Mouse (Mus musculus): ENCODE measurements around the gene Hist1h2bf. TPM values are rescaled to one million over a fixed set of nuclear protein-coding genes. Genes with fewer than 3 reads are reported as not detected.

Hist1h2bf gene
- polyA plus RNA-seq, 1 experiment from 2014 or later: 2.6 TPM

Small RNA genes lying within 50 kb of the gene (microRNA-seq; reads per million reads assigned to microRNA genes)
- gene Gm44297 (ENCODE audit: borderline number of aligned reads): 0.27 reads per million
- not detected for gene Gm44359 (ENCODE audit: borderline number of aligned reads)
- gene Gm44394 (ENCODE audit: borderline number of aligned reads): not detected

Other genes starting within 250 kb of the Hist1h2bf start
- 43.4 and 43.7 TPM in 2 replicates for gene Zfp322a, start 205.0 kb downstream of the Hist1h2bf start, polyA plus RNA-seq (2014; fragmentation: Nextera tagmentation; extraction: Ambion mirVana)
- gene Abt1, start 150.3 kb downstream of the Hist1h2bf start, polyA plus RNA-seq (2014; fragmentation: Nextera tagmentation; extraction: Ambion mirVana): 8.9 and 9.8 TPM in 2 replicates
- gene Btn1a1, start 108.3 kb downstream of the Hist1h2bf start, polyA plus RNA-seq (2014; fragmentation: Nextera tagmentation; extraction: Ambion mirVana): 0.97 and 1.7 TPM in 2 replicates
- 0.59 and 0.80 TPM in 2 replicates for gene Btn2a2, start 85.3 kb downstream of the Hist1h2bf start, polyA plus RNA-seq (2014; fragmentation: Nextera tagmentation; extraction: Ambion mirVana)
- 2.1 and 3.4 TPM in 2 replicates for gene Hist1h4h, start 43.1 kb downstream of the Hist1h2bf start, polyA plus RNA-seq (2014; fragmentation: Nextera tagmentation; extraction: Ambion mirVana)
- 1.4 and 2.3 TPM in 2 replicates for gene Hist1h2af, start 40.3 kb downstream of the Hist1h2bf start, polyA plus RNA-seq (2014; fragmentation: Nextera tagmentation; extraction: Ambion mirVana)
- 2.8 and 3.1 TPM in 2 replicates for gene Hist1h3g, start 38.8 kb downstream of the Hist1h2bf start, polyA plus RNA-seq (2014; fragmentation: Nextera tagmentation; extraction: Ambion mirVana)
- gene Hist1h2bh, start 30.8 kb downstream of the Hist1h2bf start, polyA plus RNA-seq (2014; fragmentation: Nextera tagmentation; extraction: Ambion mirVana): 0.43 and 0.66 TPM in 2 replicates
- 0.19 TPM in 1 of 2 replicates, not detected in the other for gene Hist1h3f, start 30.1 kb downstream of the Hist1h2bf start, polyA plus RNA-seq (2014; fragmentation: Nextera tagmentation; extraction: Ambion mirVana)
- not detected in 2 replicates for gene Hist1h4f, start 22.5 kb downstream of the Hist1h2bf start, polyA plus RNA-seq (2014; fragmentation: Nextera tagmentation; extraction: Ambion mirVana)
- gene Hist1h1d, start 20.9 kb downstream of the Hist1h2bf start, polyA plus RNA-seq (2014; fragmentation: Nextera tagmentation; extraction: Ambion mirVana): 0.15 and 0.27 TPM in 2 replicates
- 2.6 and 3.0 TPM in 2 replicates for gene Hist1h3e, start 11.8 kb downstream of the Hist1h2bf start, polyA plus RNA-seq (2014; fragmentation: Nextera tagmentation; extraction: Ambion mirVana)
- 27.6 and 34.5 TPM in 2 replicates for gene Hist1h2ae, start 3.0 kb downstream of the Hist1h2bf start, polyA plus RNA-seq (2014; fragmentation: Nextera tagmentation; extraction: Ambion mirVana)
- 2.3 and 6.5 TPM in 2 replicates for gene Hist1h2bg, start 2.8 kb downstream of the Hist1h2bf start, polyA plus RNA-seq (2014; fragmentation: Nextera tagmentation; extraction: Ambion mirVana)
- gene Hist1h2ad, start 185 bp upstream of the Hist1h2bf start, polyA plus RNA-seq (2014; fragmentation: Nextera tagmentation; extraction: Ambion mirVana): 0.44 and 1.3 TPM in 2 replicates
- gene Hist1h3d, start 1.6 kb upstream of the Hist1h2bf start, polyA plus RNA-seq (2014; fragmentation: Nextera tagmentation; extraction: Ambion mirVana): 2.9 and 4.6 TPM in 2 replicates
- gene Hist1h4d, start 7.4 kb upstream of the Hist1h2bf start, polyA plus RNA-seq (2014; fragmentation: Nextera tagmentation; extraction: Ambion mirVana): 42.3 and 51.7 TPM in 2 replicates
- gene Hist1h2be, start 46.9 kb upstream of the Hist1h2bf start, polyA plus RNA-seq (2014; fragmentation: Nextera tagmentation; extraction: Ambion mirVana): 1.5 and 2.4 TPM in 2 replicates
- gene Hist1h1e, start 48.4 kb upstream of the Hist1h2bf start, polyA plus RNA-seq (2014; fragmentation: Nextera tagmentation; extraction: Ambion mirVana): 8.4 and 11.1 TPM in 2 replicates
- gene Hist1h2ac, start 109.8 kb upstream of the Hist1h2bf start, polyA plus RNA-seq (2014; fragmentation: Nextera tagmentation; extraction: Ambion mirVana): 0.52 and 0.62 TPM in 2 replicates
- 31.3 and 31.9 TPM in 2 replicates for gene Hist1h2bc, start 110.0 kb upstream of the Hist1h2bf start, polyA plus RNA-seq (2014; fragmentation: Nextera tagmentation; extraction: Ambion mirVana)
- not detected in 2 replicates for gene Hist1h1t, start 121.6 kb upstream of the Hist1h2bf start, polyA plus RNA-seq (2014; fragmentation: Nextera tagmentation; extraction: Ambion mirVana)
- gene Hist1h4c, start 124.3 kb upstream of the Hist1h2bf start, polyA plus RNA-seq (2014; fragmentation: Nextera tagmentation; extraction: Ambion mirVana): 0.69 and 2.7 TPM in 2 replicates
- gene Hfe, start 136.7 kb upstream of the Hist1h2bf start, polyA plus RNA-seq (2014; fragmentation: Nextera tagmentation; extraction: Ambion mirVana): 8.2 and 9.9 TPM in 2 replicates
- 24.6 TPM in 2 replicates for gene Hist1h1c, start 164.6 kb upstream of the Hist1h2bf start, polyA plus RNA-seq (2014; fragmentation: Nextera tagmentation; extraction: Ambion mirVana)
- gene Hist1h3c, start 171.4 kb upstream of the Hist1h2bf start, polyA plus RNA-seq (2014; fragmentation: Nextera tagmentation; extraction: Ambion mirVana): 4.1 and 4.5 TPM in 2 replicates
- 1.2 and 2.7 TPM in 2 replicates for gene Hist1h2bb, start 172.5 kb upstream of the Hist1h2bf start, polyA plus RNA-seq (2014; fragmentation: Nextera tagmentation; extraction: Ambion mirVana)
- 16.7 and 18.1 TPM in 2 replicates for gene Hist1h2ab, start 176.9 kb upstream of the Hist1h2bf start, polyA plus RNA-seq (2014; fragmentation: Nextera tagmentation; extraction: Ambion mirVana)
- 2.7 and 3.7 TPM in 2 replicates for gene Hist1h3b, start 178.1 kb upstream of the Hist1h2bf start, polyA plus RNA-seq (2014; fragmentation: Nextera tagmentation; extraction: Ambion mirVana)
- gene Hist1h4b, start 182.8 kb upstream of the Hist1h2bf start, polyA plus RNA-seq (2014; fragmentation: Nextera tagmentation; extraction: Ambion mirVana): 2.2 and 2.7 TPM in 2 replicates
- 1.0 TPM in 1 of 2 replicates, not detected in the other for gene Hist1h4a, start 187.0 kb upstream of the Hist1h2bf start, polyA plus RNA-seq (2014; fragmentation: Nextera tagmentation; extraction: Ambion mirVana)
- gene Hist1h3a, start 188.2 kb upstream of the Hist1h2bf start, polyA plus RNA-seq (2014; fragmentation: Nextera tagmentation; extraction: Ambion mirVana): 2.5 and 4.0 TPM in 2 replicates
- gene Hist1h1a, start 189.5 kb upstream of the Hist1h2bf start, polyA plus RNA-seq (2014; fragmentation: Nextera tagmentation; extraction: Ambion mirVana): 0.31 and 0.67 TPM in 2 replicates
- gene Trim38, start 195.7 kb upstream of the Hist1h2bf start, polyA plus RNA-seq (2014; fragmentation: Nextera tagmentation; extraction: Ambion mirVana): 0.24 TPM in 1 of 2 replicates, not detected in the other
- gene Slc17a2, start 232.8 kb upstream of the Hist1h2bf start, polyA plus RNA-seq (2014; fragmentation: Nextera tagmentation; extraction: Ambion mirVana): not detected in 2 replicates